Mouse (Mus musculus): ENCODE results near the gene Vsig2.

Gene Vsig2

GRCm38 (mm10) chr9:37560617-37561016 is 21.6 kb downstream of the Vsig2 start:
- no peak for DNase-seq (ENCODE audit: extremely low spot score)

DNA sequence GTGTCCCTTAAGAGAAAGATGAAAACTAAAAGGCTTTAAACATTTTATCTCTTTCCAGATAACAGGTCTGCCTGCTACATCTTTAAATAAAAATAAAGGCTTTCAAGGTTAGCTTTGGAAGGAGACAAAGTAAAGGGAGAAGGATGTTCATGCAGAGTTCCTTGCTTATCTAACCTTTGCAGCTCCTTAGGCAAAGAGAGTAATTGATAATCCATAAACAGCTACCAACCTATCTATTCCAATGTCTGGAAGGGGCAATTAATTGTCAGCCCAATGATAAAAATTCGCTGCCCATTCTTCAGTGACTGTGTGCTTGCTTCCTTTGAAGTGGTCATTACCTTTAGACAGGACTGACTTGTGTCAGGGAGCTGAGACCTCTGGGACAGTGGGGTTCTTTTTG is 24.8 kb downstream of the Vsig2 start:
- DNase-seq (ENCODE audit: extremely low spot score): no peak

DNA sequence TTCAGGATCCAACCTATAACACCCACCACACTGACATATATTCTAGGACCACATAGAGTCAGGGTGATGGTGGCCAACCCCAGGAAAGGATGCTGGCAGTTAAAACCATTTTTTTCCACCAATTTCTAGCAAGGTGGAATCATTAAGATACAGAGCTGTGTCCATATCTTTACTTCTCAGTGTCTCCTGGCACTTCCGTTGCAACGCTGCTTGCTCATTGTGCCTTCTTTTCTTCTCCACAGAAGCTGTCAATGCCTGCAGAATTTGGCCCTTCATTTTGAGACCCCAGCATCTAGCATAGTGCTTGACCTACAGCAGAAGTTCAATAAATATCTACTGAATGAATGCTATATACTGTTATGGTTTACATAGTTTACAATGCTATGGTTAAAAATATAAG is 28.0 kb downstream of the Vsig2 start:
- no peak for DNase-seq (ENCODE audit: extremely low spot score)

- DNase-seq (ENCODE audit: extremely low spot score): no peak
These were observed 28.4 kb downstream of the Vsig2 start for GRCm38 (mm10) chr9:37567454-37567853.

DNA sequence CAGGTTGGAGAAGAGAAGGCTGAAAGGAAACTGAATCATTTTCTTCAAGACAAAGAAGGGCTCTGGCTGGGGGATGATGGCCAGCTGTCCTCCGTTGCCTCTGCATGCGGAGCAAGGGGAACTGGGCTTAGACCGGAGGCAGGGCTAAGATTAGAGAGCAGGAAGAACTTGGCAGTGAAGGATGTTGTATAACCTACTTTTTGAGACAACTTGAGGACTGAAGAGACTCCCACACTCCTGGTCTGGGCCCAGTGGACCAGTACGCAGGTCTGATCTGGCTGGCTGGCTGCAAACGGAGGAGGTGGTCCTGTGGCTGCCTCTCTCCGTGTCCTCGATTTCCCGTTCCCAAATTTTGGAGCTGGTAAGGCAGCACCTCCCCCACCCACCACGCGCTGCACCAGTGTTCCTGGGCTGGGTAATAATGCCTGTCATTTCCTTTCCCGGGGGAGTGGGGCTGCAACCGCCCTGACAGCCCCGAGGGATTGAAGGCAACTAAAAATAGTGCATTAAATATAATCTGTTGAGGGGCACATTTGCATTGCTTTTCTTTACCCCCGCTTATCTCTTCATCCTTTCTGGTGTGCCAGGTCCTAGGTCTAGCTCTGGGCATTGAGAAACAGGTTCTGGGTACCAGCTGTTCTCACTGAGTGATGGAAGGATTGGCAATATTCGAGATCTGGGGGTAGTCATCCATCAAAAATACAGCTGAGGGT is 29.0 kb downstream of the Vsig2 start:
- no peak for DNase-seq (ENCODE audit: extremely low spot score)

DNA sequence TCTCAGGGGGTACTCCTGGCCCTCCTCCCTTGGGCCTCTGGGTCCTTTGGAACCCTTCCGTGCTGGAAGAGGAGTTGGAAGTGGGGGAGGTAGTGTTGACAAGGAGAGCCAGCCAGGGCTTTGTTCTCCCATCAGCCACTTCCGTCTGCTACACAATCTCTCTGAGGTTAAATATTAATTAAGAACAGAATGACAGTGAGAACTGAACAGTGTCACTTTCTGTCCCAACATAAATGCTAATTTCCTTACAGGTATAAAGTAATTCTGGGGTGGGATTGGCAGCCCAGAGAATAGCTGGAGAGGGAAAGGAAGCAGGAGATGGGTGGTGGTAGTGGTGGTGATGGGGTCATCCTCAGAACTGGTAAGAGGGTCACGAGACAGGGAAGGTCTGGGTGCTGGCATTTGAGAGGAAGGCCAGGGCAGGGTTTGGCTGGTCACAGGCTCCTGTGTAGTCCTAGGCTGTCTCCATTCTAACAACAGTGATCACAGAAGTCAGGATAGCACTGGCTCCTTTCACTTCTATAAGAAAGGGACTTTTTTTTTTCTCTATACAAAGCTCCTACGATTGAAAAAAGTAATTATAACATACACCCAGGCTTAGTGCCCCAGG is 29.7 kb downstream of the Vsig2 start:
- no peak for DNase-seq (ENCODE audit: extremely low spot score)

GRCm38 (mm10) chr9:37569231-37569835 is 30.3 kb downstream of the Vsig2 start:
- no peak for DNase-seq (ENCODE audit: extremely low spot score)

GRCm38 (mm10) chr9:37572204-37572876 is 33.3 kb downstream of the Vsig2 start:
- no peak for DNase-seq (ENCODE audit: extremely low spot score)

DNA sequence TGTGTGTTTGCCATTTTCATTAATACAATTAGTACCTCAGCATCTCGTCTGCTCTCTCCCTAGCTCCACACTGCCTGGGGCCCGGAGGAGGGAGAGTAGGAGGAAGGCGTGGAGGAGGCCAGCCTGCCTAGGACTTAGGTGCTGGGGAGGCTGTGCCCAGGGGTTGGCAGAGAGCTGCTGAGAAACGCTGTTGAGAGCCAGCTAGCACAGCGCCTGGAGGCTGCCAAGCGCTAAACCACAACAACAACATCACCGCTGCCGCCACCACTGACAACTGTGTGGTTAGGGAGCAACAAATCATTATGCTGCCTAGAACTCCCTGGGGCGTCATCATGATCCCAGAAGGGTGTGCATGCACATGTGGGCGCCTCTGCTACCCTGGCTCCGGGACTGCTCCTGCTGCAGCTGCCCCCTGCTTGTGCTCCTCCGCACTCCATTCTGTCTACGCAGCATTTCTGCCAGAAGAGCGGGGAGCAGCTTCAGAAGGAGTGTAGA is 37.4 kb downstream of the Vsig2 start:
- DNase-seq (ENCODE audit: extremely low spot score): no peak

GRCm38 (mm10) chr9:37583594-37583993 is 44.5 kb downstream of the Vsig2 start:
- DNase-seq (ENCODE audit: extremely low spot score): no peak

DNA sequence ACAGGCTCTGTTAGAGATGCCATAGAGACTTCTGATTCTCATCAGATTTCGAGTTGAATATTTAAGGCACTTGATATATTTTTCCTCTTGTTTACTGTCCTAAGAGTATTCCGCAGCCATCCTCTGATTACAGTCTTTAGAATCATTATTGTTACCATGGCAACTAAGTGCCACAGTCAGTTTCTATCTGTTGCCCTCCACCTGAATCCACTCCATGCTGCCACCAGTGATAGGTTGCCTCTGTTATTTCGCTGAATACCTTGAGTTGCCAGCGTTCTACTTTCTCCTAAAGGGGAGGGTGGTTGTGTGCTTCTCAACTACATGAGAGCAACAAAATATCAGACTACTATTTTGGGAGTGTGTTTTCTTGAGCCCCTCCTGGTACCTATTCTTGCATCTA is 47.7 kb downstream of the Vsig2 start:
- DNase-seq (ENCODE audit: extremely low spot score): no peak

DNA sequence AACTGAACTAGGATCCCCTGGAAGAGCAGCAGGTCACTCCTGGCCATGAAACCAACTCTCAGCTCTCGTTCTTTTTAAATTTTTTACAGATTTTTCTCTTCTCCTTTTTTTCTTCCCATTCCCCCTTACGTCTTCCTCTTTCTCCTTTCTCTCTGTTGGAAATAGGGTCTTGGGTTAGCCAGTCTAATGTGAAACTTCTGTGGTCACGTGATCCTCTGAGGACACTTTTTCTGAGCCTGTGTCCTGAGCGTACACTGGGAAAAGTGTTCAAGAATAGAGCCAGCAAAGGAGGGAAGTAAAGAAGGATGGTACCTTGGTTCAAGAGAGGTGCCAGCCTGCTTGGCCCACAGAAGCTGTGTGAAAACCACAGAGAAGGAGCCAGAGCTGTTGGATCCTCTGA is 51.3 kb downstream of the Vsig2 start:
- DNase-seq (ENCODE audit: extremely low spot score): no peak

DNA sequence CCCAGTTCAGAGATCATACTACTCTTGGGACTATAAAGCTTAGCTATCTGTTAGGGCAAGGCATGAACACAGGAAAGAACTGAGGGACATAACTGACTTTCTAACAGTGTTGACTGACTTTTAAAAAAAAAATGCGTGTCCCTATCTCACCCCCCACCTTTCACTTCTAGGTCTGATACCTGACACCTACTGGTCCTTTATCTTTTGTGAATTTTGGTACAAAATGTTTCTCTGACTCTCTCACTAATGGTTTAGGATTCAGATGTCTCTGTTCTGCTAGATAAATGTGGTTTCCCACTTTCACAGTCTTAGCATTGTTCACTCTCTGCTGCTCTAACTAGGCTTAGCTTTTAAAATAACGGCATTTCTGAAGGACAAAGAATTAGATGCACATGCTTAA is 53.0 kb downstream of the Vsig2 start:
- DNase-seq (ENCODE audit: extremely low spot score): no peak

- no peak for DNase-seq (ENCODE audit: extremely low spot score)
These were observed 53.6 kb downstream of the Vsig2 start for GRCm38 (mm10) chr9:37592633-37593032.

DNA sequence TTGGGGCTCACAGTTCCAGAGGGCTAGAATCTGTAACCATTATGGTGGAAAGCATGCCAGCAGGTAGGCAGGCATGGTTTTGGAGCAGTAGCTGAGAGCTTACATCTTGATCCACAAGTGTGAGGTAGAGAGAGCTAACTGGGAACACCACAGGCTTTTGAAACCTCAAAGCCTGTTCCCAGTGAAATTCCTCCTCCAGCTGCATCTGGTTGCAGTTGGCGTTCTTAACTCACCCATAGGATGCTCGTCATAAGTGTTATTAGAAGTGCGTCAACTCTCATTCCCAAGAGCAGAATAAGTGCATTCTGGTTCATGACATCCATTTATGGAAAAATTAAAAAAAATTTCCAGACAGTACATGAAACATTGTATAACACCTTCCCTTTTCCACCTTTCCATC is 54.6 kb downstream of the Vsig2 start:
- no peak for DNase-seq (ENCODE audit: extremely low spot score)
